Mouse (Mus musculus): ENCODE measurements at regions not wholly inside any gene's neighbourhood (a gene's known extent, or its start where the extent isn't known, plus 50 kb on each side); places are given as distances from the start of the nearest gene placed in this dataset.

GRCm38 (mm10) chr13:26517646-26518045 is 252.3 kb downstream of the Hdgfl1 start:
- no peaks in the 10 kb centered on the region for H3K9me3 ChIP-seq
- 0 out of 2 replicates have a peak, but pooled peaks have one; percentile 36 for ATAC-seq (ENCODE audit: low FRiP score)
- no peaks in the 10 kb centered on the region for H3K36me3 ChIP-seq (replicated peaks)
- H3K9ac ChIP-seq: no peak overlapping the region
- no peak overlapping the region for H3K4me3 ChIP-seq (replicated peaks)
- 53% methylated on average over 4 of the region's 4 CpGs for WGBS
- no peak overlapping the region for H3K4me2 ChIP-seq
- H3K4me1 ChIP-seq: peaks cover 7% of the 10 kb centered on the region
- H3K27me3 ChIP-seq: no peaks in the 10 kb centered on the region
- H3K27ac ChIP-seq: no peak overlapping the region

- Histone ChIP-seq H3K4me2 (no peak overlapping the region), H3K4me3 (replicated peaks) (no peak overlapping the region), H3K36me3 (replicated peaks) (no peaks in the 10 kb centered on the region), H3K4me1 (no peaks in the 10 kb centered on the region), H3K9ac (no peak overlapping the region), H3K27me3 (no peaks in the 10 kb centered on the region), H3K9me3 (no peaks in the 10 kb centered on the region), H3K27ac (no peak overlapping the region)
- ATAC-seq (ENCODE audit: low FRiP score): no peak
- 78% methylated on average over 4 of the region's 4 CpGs for WGBS
Observed at GRCm38 (mm10) chr13:26510448-26510847, 259.5 kb downstream of the Hdgfl1 start.

GRCm38 (mm10) chr13:26509841-26510240 is 260.1 kb downstream of the Hdgfl1 start:
- ATAC-seq (ENCODE audit: low FRiP score): no peak
- Histone ChIP-seq H3K4me2 (no peak overlapping the region), H3K27me3 (no peaks in the 10 kb centered on the region), H3K36me3 (replicated peaks) (no peaks in the 10 kb centered on the region), H3K4me1 (no peaks in the 10 kb centered on the region), H3K27ac (no peak overlapping the region), H3K4me3 (replicated peaks) (no peak overlapping the region), H3K9ac (no peak overlapping the region), H3K9me3 (no peaks in the 10 kb centered on the region)
- 92% methylated on average over 3 of the region's 3 CpGs for WGBS

GRCm38 (mm10) chr13:26503744-26504143 is 266.2 kb downstream of the Hdgfl1 start:
- ATAC-seq (ENCODE audit: low FRiP score): no peak
- no peak overlapping the region for H3K27ac ChIP-seq
- no peak overlapping the region for H3K9ac ChIP-seq
- 100% methylated on average over 1 of the region's 1 CpGs for WGBS
- no peaks in the 10 kb centered on the region for H3K4me1 ChIP-seq
- no peaks in the 10 kb centered on the region for H3K27me3 ChIP-seq
- H3K4me2 ChIP-seq: no peak overlapping the region
- no peaks in the 10 kb centered on the region for H3K9me3 ChIP-seq
- no peaks in the 10 kb centered on the region for H3K36me3 ChIP-seq (replicated peaks)
- no peak overlapping the region for H3K4me3 ChIP-seq (replicated peaks)

GRCm38 (mm10) chr13:26497086-26497485 is 272.9 kb downstream of the Hdgfl1 start:
- H3K4me1 ChIP-seq: no peaks in the 10 kb centered on the region
- no peak overlapping the region for H3K4me2 ChIP-seq
- no peaks in the 10 kb centered on the region for H3K9me3 ChIP-seq
- H3K9ac ChIP-seq: no peak overlapping the region
- H3K27me3 ChIP-seq: no peaks in the 10 kb centered on the region
- WGBS: 68% methylated on average over 2 of the region's 2 CpGs
- no peak overlapping the region for H3K4me3 ChIP-seq (replicated peaks)
- H3K36me3 ChIP-seq (replicated peaks): no peaks in the 10 kb centered on the region
- ATAC-seq (ENCODE audit: low FRiP score): no peak
- no peak overlapping the region for H3K27ac ChIP-seq

- Histone ChIP-seq H3K9ac (no peak overlapping the region), H3K27ac (no peak overlapping the region), H3K9me3 (no peaks in the 10 kb centered on the region), H3K4me2 (no peak overlapping the region), H3K4me3 (replicated peaks) (no peak overlapping the region), H3K4me1 (no peaks in the 10 kb centered on the region), H3K36me3 (replicated peaks) (no peaks in the 10 kb centered on the region), H3K27me3 (no peaks in the 10 kb centered on the region)
- ATAC-seq (ENCODE audit: low FRiP score): no peak
Observed at GRCm38 (mm10) chr13:26495871-26496270, 274.1 kb downstream of the Hdgfl1 start.

GRCm38 (mm10) chr13:26469343-26469742 is 300.6 kb downstream of the Hdgfl1 start:
- Histone ChIP-seq H3K27ac (no peak overlapping the region), H3K27me3 (no peaks in the 10 kb centered on the region), H3K4me1 (0 out of 2 replicates have a peak, but pooled peaks cover 3% of the 10 kb centered on the region), H3K4me3 (replicated peaks) (no peak overlapping the region), H3K36me3 (replicated peaks) (no peaks in the 10 kb centered on the region), H3K4me2 (no peak overlapping the region), H3K9me3 (no peaks in the 10 kb centered on the region), H3K9ac (no peak overlapping the region)
- WGBS: 49% methylated on average over 3 of the region's 3 CpGs
- ATAC-seq (ENCODE audit: low FRiP score): no peak

- no peak overlapping the region for H3K27ac ChIP-seq
- 0 out of 2 replicates have a peak, but pooled peaks cover 3% of the 10 kb centered on the region for H3K4me1 ChIP-seq
- H3K4me3 ChIP-seq (replicated peaks): no peak overlapping the region
- no peaks in the 10 kb centered on the region for H3K9me3 ChIP-seq
- H3K4me2 ChIP-seq: no peak overlapping the region
- H3K36me3 ChIP-seq (replicated peaks): no peaks in the 10 kb centered on the region
- H3K27me3 ChIP-seq: no peaks in the 10 kb centered on the region
- H3K9ac ChIP-seq: no peak overlapping the region
- no peak for ATAC-seq (ENCODE audit: low FRiP score)
Observed at GRCm38 (mm10) chr13:26467526-26467925, 302.4 kb downstream of the Hdgfl1 start.

GRCm38 (mm10) chr13:26464523-26464922 is 305.4 kb downstream of the Hdgfl1 start:
- no peaks in the 10 kb centered on the region for H3K36me3 ChIP-seq (replicated peaks)
- H3K4me2 ChIP-seq: no peak overlapping the region
- no peaks in the 10 kb centered on the region for H3K9me3 ChIP-seq
- no peaks in the 10 kb centered on the region for H3K27me3 ChIP-seq
- H3K4me1 ChIP-seq: 0 out of 2 replicates have a peak, but pooled peaks cover 3% of the 10 kb centered on the region
- H3K4me3 ChIP-seq (replicated peaks): no peak overlapping the region
- no peak; the same call in 1 of the 2 replicates for ATAC-seq (ENCODE audit: low FRiP score)
- WGBS: 28% methylated on average over 2 of the region's 2 CpGs
- no peak overlapping the region for H3K9ac ChIP-seq
- no peak overlapping the region for H3K27ac ChIP-seq

- H3K27me3 ChIP-seq: no peaks in the 10 kb centered on the region
Observed at GRCm38 (mm10) chr13:26464096-26464495, 305.9 kb downstream of the Hdgfl1 start.

GRCm38 (mm10) chr13:26457487-26458253 is 312.3 kb downstream of the Hdgfl1 start:
- ATAC-seq (ENCODE audit: low FRiP score): no peak
- Histone ChIP-seq H3K4me3 (replicated peaks) (no peak overlapping the region), H3K4me2 (no peak overlapping the region), H3K4me1 (no peaks in the 10 kb centered on the region), H3K36me3 (replicated peaks) (no peaks in the 10 kb centered on the region), H3K27ac (no peak overlapping the region), H3K27me3 (no peaks in the 10 kb centered on the region), H3K9ac (no peak overlapping the region), H3K9me3 (no peaks in the 10 kb centered on the region)
- 86% methylated on average over 4 of the region's 4 CpGs for WGBS

More at GRCm38 (mm10) chr13:26464096-26464495, 305.9 kb downstream of the Hdgfl1 start:
- Histone ChIP-seq H3K4me2 (no peak overlapping the region), H3K4me3 (replicated peaks) (no peak overlapping the region), H3K9ac (no peak overlapping the region), H3K4me1 (0 out of 2 replicates have a peak, but pooled peaks cover 3% of the 10 kb centered on the region), H3K9me3 (no peaks in the 10 kb centered on the region), H3K36me3 (replicated peaks) (no peaks in the 10 kb centered on the region), H3K27ac (no peak overlapping the region)
- no peak for ATAC-seq (ENCODE audit: low FRiP score)

- WGBS: 84% methylated on average over 4 of the region's 4 CpGs
- Histone ChIP-seq H3K9ac (no peak overlapping the region), H3K4me2 (no peak overlapping the region), H3K36me3 (replicated peaks) (no peaks in the 10 kb centered on the region), H3K4me1 (no peaks in the 10 kb centered on the region), H3K9me3 (no peaks in the 10 kb centered on the region), H3K4me3 (replicated peaks) (no peak overlapping the region), H3K27ac (no peak overlapping the region), H3K27me3 (no peaks in the 10 kb centered on the region)
- ATAC-seq (ENCODE audit: low FRiP score): no peak
Observed at GRCm38 (mm10) chr13:26426639-26427038, 343.3 kb downstream of the Hdgfl1 start.

- Histone ChIP-seq H3K36me3 (replicated peaks) (no peaks in the 10 kb centered on the region), H3K4me1 (no peaks in the 10 kb centered on the region), H3K9me3 (no peaks in the 10 kb centered on the region), H3K4me3 (replicated peaks) (no peak overlapping the region), H3K9ac (no peak overlapping the region), H3K4me2 (no peak overlapping the region), H3K27ac (no peak overlapping the region), H3K27me3 (no peaks in the 10 kb centered on the region)
- ATAC-seq (ENCODE audit: low FRiP score): no peak
- WGBS: 79% methylated on average over 1 of the region's 1 CpGs
Observed at GRCm38 (mm10) chr13:26424513-26424912, 345.5 kb downstream of the Hdgfl1 start.

Data from forebrain, embryonic 12.5 days (tissue).